Mouse (Mus musculus) limb, embryonic 14.5 days (tissue): ENCODE results near the gene Prss30. TPM values are rescaled to one million over a fixed set of nuclear protein-coding genes. Genes with fewer than 3 reads are reported as not detected.

Source experiments
- ATAC-seq: fragments of 200-750 bp; cut with Nextera tagmentation; 2 replicates; pipeline ENCODE4 v1.8.0; 2017; ENCODE audit warnings: low read depth, moderate number of reproducible peaks, moderate TSS enrichment; ENCODE audit not compliant: low FRiP score
- DNase-seq: peaks from one replicate; pipeline ENCODE4 v3.0.0-alpha.2; 2015; ENCODE audit warnings: low spot score
- H3K27ac ChIP-seq: fragments of 300-500 bp; sonication (generic); replicated peaks from 2 replicates; pipeline ENCODE4 v1.5.1; 2014; ENCODE audit warnings: low read depth, mild to moderate bottlenecking, low read length, moderate library complexity, mixed read lengths
- H3K27me3 ChIP-seq: fragments of 300-500 bp; sonication (generic); 2 replicates; pipeline ENCODE4 v1.6.1; 2014; ENCODE audit warnings: low read length, mixed read lengths; ENCODE audit not compliant: control insufficient read depth, insufficient read depth
- H3K36me3 ChIP-seq: fragments of 300-500 bp; sonication (generic); 2 replicates; pipeline ENCODE4 v1.6.1; 2014; ENCODE audit warnings: mild to moderate bottlenecking, low read length, moderate library complexity, mixed read lengths; ENCODE audit not compliant: control insufficient read depth, insufficient read depth
- H3K4me1 ChIP-seq: fragments of 300-500 bp; sonication (generic); 2 replicates; pipeline ENCODE4 v1.6.1; 2014; ENCODE audit warnings: antibody characterized with exemption, low read length, mixed read lengths; ENCODE audit not compliant: control insufficient read depth, insufficient read depth
- H3K4me2 ChIP-seq: fragments of 300-500 bp; sonication (generic); replicated peaks from 2 replicates; pipeline ENCODE4 v1.6.1; 2014; ENCODE audit warnings: low read depth, mild to moderate bottlenecking, low read length, moderate library complexity; ENCODE audit not compliant: severe bottlenecking
- H3K4me3 ChIP-seq: fragments of 300-500 bp; sonication (generic); replicated peaks from 2 replicates; pipeline ENCODE4 v1.5.1; 2014; ENCODE audit warnings: low read length
- H3K9ac ChIP-seq: fragments of 300-500 bp; sonication (generic); 2 replicates; pipeline ENCODE4 v1.6.1; 2014; ENCODE audit warnings: mild to moderate bottlenecking, low read depth, low read length, moderate library complexity; ENCODE audit not compliant: severe bottlenecking
- H3K9me3 ChIP-seq: fragments of 300-500 bp; sonication (generic); 2 replicates; pipeline ENCODE4 v1.6.1; 2016; ENCODE audit warnings: low read length; ENCODE audit not compliant: control insufficient read depth
- POLR2A ChIP-seq: fragments of 200-500 bp; IDR thresholded peaks from 2 replicates; pipeline ENCODE4 v1.8.0; 2012; ENCODE audit warnings: inconsistent platforms, mild to moderate bottlenecking, moderate library complexity, borderline replicate concordance; ENCODE audit not compliant: insufficient read depth, insufficient read length; ENCODE audit errors: extremely low read depth
- WGBS: fragments of 180-500 bp; shearing (Covaris S2); extraction: QIAGEN DNeasy Blood & Tissue Kit; methylation state at CpG from one replicate; pipeline ENCODE4 v1.1.7; 2014; 5-methylcytosine and 5-hydroxymethylcytosine counted together
- polyA plus RNA-seq, 2 experiments: library from polyadenylated mRNA; depleted of rRNA in 1 of 2; stranded (reverse) in 1 of 2; unstranded in 1 of 2; fragments of >200 nt; fragmentation: Nextera tagmentation in 1 of 2; extraction: Ambion mirVana in 1 of 2; gene quantifications; 2 replicates each; pipeline versions ENCODE4 v1.2.1 to v1.2.3; 2012 to 2014

The Prss30 gene
- polyA plus RNA-seq, 2 experiments = 0.06 TPM; not detected in 1

DNA sequence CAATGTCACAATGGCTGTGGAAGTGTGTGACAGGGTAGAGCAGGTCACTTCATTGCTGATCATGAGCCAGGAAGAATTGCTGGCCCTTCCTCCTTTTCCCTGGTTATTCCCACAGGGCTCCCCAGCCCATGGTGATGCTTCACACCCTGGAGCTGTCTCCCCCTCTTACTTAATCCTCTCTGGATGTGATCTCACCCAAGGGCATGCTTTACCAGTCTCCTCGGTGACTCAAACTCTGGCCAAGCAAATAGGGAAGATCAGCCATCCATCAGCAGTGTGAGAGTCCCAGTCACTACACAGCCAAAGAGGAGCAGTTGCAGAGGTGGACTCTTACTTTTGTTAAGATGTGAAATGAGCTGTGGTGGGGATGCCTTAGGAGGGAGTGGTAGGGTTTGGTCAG is 4.6 kb upstream of the Prss30 start:
- H3K9me3 ChIP-seq = no peaks in the 10 kb centered on the region
- no peak overlapping the region for H3K27ac ChIP-seq
- H3K4me2 ChIP-seq = no peak overlapping the region
- ATAC-seq (no peak), DNase-seq (no peak)
- H3K4me3 ChIP-seq = no peak overlapping the region
- 91% methylated on average over 1 of the region's 1 CpGs for WGBS
- no peaks in the 10 kb centered on the region for H3K27me3 ChIP-seq
- H3K36me3 ChIP-seq = no peaks in the 10 kb centered on the region
- H3K9ac ChIP-seq = no peak overlapping the region
- no peaks in the 10 kb centered on the region for H3K4me1 ChIP-seq
- TF ChIP-seq POLR2A = no peak

DNA sequence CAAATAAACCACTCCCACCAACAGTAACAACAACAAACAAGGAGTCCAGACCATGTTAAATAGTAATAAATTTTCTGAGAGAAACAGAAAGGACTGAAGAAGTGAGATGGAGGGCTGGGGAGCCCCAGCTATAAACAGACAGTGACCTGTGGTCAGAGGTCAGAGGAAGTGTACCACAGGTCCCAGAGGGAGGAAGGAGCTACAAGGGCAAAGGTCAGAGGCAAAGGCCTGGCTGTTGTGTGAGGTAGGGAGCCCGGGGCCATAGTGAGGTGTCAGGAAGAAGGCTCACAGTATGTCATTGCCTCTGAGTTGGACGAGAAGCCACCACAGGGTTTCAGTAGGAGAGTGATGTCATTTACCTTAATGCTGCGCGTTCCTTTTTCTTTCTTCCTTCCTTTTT is 2.5 kb upstream of the Prss30 start:
- no peak overlapping the region for H3K4me2 ChIP-seq
- no peaks in the 10 kb centered on the region for H3K36me3 ChIP-seq
- TF ChIP-seq POLR2A = no peak
- 49% methylated on average over 4 of the region's 4 CpGs for WGBS
- H3K27ac ChIP-seq = no peak overlapping the region
- DNase-seq = no peak
- no peaks in the 10 kb centered on the region for H3K9me3 ChIP-seq
- no peaks in the 10 kb centered on the region for H3K4me1 ChIP-seq
- no peak overlapping the region for H3K9ac ChIP-seq
- no peaks in the 10 kb centered on the region for H3K27me3 ChIP-seq
- H3K4me3 ChIP-seq = no peak overlapping the region
- ATAC-seq = no peak

DNA sequence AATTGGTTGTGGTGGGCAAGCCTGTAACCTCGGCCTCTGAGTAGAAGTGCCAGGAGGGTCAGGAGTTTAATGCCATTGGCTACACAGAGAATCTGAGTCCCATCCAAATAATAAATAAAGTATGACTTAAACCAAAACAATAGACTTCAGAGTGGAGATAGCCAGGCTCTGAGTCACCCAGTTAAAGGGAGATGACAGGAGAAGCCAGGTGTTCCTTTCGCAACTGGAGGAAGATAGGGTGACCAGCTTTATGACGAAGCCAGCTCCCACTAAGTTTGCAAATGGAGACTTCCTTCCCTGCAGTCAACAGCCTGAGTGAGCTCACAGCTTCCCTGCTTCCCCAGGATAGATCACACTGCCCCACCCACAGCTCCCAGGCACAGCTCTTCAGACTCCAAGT is 895 bp downstream of the Prss30 start:
- Histone ChIP-seq H3K9me3 (no peaks in the 10 kb centered on the region), H3K4me3 (no peak overlapping the region), H3K9ac (no peak overlapping the region), H3K4me1 (no peaks in the 10 kb centered on the region), H3K36me3 (no peaks in the 10 kb centered on the region), H3K4me2 (no peak overlapping the region), H3K27ac (no peak overlapping the region), H3K27me3 (no peaks in the 10 kb centered on the region)
- DNase-seq = no peak
- TF ChIP-seq POLR2A = no peak
- WGBS = 54% methylated on average over 3 of the region's 3 CpGs
- no peak for ATAC-seq

DNA sequence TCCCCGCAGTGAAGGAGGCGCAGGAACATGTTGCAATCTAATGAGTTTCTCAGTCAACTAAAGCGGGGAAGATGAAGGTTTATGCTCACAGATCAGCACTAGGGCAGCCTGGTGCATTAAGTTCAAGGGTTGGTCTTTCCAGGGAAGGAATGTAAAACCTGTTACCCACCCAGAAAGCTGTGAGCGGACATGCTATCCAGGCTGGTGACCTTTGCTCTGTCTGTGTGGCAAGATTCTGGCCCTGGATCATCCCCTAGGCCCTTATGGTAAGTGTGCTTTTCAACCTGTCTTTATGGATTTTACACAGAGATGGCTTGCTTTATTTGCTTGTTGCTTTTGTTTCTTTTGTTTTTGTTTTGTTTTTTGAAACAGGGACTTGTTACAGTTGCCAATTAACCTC is 3.7 kb downstream of the Prss30 start:
- 81% methylated on average over 4 of the region's 4 CpGs for WGBS
- Histone ChIP-seq H3K4me2 (no peak overlapping the region), H3K4me3 (no peak overlapping the region), H3K9me3 (no peaks in the 10 kb centered on the region), H3K27ac (no peak overlapping the region), H3K9ac (no peak overlapping the region), H3K4me1 (no peaks in the 10 kb centered on the region), H3K36me3 (no peaks in the 10 kb centered on the region), H3K27me3 (no peaks in the 10 kb centered on the region)
- ATAC-seq (no peak), DNase-seq (no peak)
- no peak for TF ChIP-seq POLR2A

DNA sequence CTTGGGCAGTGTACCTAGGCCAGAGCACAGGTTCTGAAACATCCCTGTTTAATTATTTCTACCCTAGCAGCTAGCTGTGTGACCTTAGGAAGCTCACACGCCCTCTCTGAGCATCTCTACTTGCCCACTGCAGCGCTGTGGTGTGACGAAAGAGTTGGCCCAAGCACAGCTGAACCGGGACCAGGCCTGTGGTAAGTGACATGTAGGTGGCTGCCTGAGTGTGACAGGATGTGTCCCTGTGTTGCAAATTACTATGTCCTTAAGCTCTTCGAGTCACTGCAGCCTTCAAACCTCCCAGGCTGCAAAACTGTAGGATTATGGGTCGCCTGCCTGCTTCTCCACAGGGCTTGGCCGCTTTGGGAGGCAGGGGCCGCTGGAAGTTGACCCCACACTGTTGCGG is 9.1 kb downstream of the Prss30 start:
- Histone ChIP-seq H3K9me3 (no peaks in the 10 kb centered on the region), H3K27ac (no peak overlapping the region)

DNA sequence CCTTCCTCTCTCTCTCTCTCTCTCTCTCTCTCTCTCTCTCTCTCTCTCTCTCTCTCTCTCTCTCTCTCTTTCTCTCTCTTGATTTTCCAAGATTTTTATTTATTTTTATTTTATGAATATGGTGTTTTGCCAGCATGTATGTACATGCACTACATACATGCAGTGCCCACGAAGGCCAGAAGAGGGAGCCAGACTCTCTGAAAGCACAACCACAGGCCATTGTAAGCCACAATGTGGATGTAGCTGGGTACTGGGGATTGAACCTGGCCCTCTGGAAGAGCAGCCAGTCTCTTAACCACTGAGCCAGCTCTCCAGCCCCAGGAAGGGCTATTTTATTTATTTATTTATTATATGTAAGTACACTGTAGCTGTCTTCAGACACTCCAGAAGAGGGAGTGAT is 11.1 kb downstream of the Prss30 start:
- ATAC-seq (no peak), DNase-seq (peak; percentile 51)
- no peak overlapping the region for H3K4me3 ChIP-seq
- H3K36me3 ChIP-seq = no peaks in the 10 kb centered on the region
- WGBS = 4% methylated on average over 1 of the region's 1 CpGs
- no peak for TF ChIP-seq POLR2A
- no peaks in the 10 kb centered on the region for H3K27me3 ChIP-seq
- H3K9ac ChIP-seq = no peak overlapping the region
- no peaks in the 10 kb centered on the region for H3K9me3 ChIP-seq
- H3K4me1 ChIP-seq = no peaks in the 10 kb centered on the region
- no peak overlapping the region for H3K4me2 ChIP-seq
- no peak overlapping the region for H3K27ac ChIP-seq

More for the DNA sequence above, 9.1 kb downstream of the Prss30 start:
- WGBS = 85% methylated on average over 9 of the region's 9 CpGs
- no peaks in the 10 kb centered on the region for H3K36me3 ChIP-seq
- ATAC-seq (no peak), DNase-seq (no peak)
- no peak overlapping the region for H3K4me3 ChIP-seq
- TF ChIP-seq POLR2A = no peak
- H3K27me3 ChIP-seq = no peaks in the 10 kb centered on the region
- no peak overlapping the region for H3K9ac ChIP-seq
- no peak overlapping the region for H3K4me2 ChIP-seq
- H3K4me1 ChIP-seq = no peaks in the 10 kb centered on the region
